Mouse (Mus musculus) ES-E14 (cell line): Measurements from ENCODE around the gene Jak2.

Experiments used
- CHD2 ChIP-seq: IDR thresholded peaks from 2 replicates; pipeline ENCODE4 v1.6.1; 2014; ENCODE audit warnings: mild to moderate bottlenecking, low read depth, low read length, inconsistent platforms
- ZC3H11A ChIP-seq: IDR thresholded peaks from 2 replicates; pipeline ENCODE4 v1.6.1; 2012; ENCODE audit warnings: low read depth, mild to moderate bottlenecking, inconsistent platforms, low read length, borderline replicate concordance

DNA sequence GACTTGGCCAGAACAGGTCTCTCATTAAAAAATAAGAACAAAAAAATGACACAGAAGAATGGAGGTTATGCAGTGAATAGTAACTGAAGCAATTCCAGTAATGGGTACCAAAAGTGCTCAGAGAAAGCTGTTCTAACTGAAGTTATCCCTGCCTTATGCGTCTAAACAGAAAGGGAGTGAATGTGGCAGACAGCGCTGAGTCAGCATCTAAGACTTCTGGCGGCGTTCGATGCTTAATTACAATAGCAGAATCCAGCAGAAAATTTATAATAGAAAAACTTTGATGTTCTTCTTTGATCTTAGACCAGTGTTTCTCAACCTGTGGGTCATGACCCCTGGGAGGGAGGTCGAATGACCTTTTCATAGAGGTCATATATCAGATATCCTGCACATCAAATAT is 94.0 kb downstream of the Jak2 start:
- TF ChIP-seq CHD2 (no peak), ZC3H11A (no peak)
